Mouse (Mus musculus): ENCODE results near the gene Pde4a. TPM values are rescaled to one million over a fixed set of nuclear protein-coding genes. Genes with fewer than 3 reads are reported as not detected.

Pde4a gene
- total RNA-seq, 2 experiments from 2014 or later = 74.0 to 85.1 TPM

DNA sequence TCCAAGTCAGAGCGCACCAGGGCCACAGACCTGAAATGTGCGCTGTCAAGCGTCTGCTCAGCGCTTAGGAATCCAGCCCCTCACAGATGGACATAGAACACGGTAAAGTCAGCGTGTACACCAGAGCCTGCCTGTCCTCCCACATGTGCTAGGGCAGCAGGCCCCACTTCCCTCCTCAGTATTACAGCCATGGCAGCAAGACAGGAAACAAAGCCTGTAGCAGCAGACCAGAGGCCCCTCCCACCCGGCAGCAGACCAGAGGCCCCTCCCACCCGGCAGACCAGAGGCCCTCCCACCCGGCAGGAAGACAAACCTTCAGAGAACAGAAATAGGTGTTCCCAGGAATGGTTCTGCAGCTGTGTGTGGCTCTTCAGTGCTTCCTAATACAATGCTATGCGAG, 18.8 kb upstream of the Pde4a start:
- DNase-seq (ENCODE audit: extremely low spot score in 1 of 2, low spot score in 1 of 2) = no peak

GRCm38 (mm10) chr9:21148427-21148826, 17.1 kb upstream of the Pde4a start:
- no peak for DNase-seq (ENCODE audit: extremely low spot score in 1 of 2, low spot score in 1 of 2)

DNA sequence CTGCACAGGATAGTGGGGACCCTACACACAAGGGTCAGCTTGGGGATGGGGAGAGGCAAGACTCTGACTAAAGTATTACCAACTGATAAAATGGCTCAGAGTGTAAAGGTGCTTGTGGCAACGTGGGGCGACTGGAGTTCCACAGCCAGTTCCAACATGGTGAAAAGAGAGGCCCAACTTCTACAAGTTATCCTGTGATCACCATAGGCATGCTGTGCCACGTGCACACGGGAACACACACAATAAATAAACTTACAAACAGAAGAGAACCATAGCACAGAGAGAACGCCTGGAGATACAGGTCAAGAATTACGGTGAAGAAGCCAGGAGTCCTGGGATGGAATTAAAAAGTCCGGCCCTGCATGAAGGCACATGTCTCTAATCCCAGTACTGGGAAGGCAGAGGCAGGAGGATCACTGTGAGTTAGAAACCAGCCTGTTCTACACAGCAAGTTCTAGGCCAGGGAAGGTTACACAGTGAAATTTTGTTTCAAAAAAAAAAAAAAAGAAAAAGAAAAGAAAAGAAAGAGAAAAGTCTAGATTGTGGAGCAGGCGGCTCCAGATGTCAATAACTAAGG, 16.3 kb upstream of the Pde4a start:
- DNase-seq (ENCODE audit: extremely low spot score in 1 of 2, low spot score in 1 of 2) = no peak

DNA sequence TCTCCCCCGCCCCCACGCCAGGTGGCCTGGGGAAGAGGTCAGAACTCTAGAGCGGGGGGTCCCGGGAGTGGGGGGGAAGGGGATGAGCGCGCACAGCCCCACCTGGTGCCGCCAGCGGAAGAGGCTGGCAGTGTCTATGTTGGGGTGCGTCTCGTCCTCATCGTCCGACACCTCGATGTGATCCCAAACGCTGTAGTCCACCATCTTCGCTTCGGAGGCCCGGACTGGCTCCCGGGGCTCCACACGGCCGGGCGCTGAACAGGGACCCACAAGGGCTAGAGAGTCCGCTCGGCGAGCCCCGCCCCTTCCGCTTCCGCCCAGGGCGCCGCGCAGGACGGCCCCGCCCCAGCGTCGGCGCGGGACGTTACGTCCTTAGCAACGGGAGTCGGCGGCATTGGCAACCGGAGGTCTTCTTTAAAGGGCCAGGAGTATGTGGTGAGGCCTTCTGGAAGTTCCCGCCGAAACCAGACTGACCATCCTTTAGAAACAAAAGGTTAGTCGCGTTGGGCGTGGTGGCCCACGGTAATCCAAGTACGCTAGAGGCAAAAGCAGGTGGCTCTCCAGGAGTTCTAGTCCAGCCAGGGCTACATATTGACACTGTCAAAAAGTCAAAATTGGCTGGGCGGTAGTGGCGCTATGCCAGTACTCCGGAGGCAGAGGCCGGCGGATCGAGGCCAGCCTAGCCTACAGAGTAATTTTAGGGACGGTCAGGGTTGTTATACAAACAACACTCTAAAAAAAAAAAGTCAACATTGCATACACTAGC, 15.7 kb upstream of the Pde4a start, which contains the start of gene Cdc37:
Cdc37 (minus strand) TSS at position 329 of the 766 bp plus-strand sequence.
- DNase-seq (ENCODE audit: extremely low spot score in 1 of 2, low spot score in 1 of 2) = peak; percentile 79 to 85

DNA sequence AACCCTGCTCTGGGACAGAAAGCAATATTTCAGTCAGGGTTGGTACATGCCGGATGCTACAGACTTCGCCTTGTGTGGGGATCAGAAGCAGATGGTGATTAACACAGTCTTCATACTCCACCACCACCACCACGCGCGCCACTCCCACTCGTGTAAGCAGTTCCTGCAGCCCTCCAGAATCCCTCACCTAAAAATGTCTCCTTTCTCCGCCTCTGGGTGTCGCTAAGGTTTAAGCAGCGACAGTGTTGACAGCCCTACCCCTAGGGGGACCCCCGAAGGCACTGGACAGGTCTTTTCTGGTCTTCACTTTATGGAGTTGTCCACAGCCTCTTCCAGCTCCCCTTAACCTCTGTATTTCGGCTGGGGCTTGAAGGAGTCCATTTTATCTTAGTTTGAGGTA, 12.8 kb upstream of the Pde4a start:
- DNase-seq (ENCODE audit: extremely low spot score in 1 of 2, low spot score in 1 of 2) = peak; percentile 44 to 62

GRCm38 (mm10) chr9:21153331-21153730, 12.2 kb upstream of the Pde4a start:
- no peak for DNase-seq (ENCODE audit: extremely low spot score in 1 of 2, low spot score in 1 of 2)

GRCm38 (mm10) chr9:21153833-21154232, 11.7 kb upstream of the Pde4a start:
- DNase-seq (ENCODE audit: extremely low spot score in 1 of 2, low spot score in 1 of 2) = no peak

GRCm38 (mm10) chr9:21154787-21155186, 10.7 kb upstream of the Pde4a start:
- no peak for DNase-seq (ENCODE audit: extremely low spot score in 1 of 2, low spot score in 1 of 2)

DNA sequence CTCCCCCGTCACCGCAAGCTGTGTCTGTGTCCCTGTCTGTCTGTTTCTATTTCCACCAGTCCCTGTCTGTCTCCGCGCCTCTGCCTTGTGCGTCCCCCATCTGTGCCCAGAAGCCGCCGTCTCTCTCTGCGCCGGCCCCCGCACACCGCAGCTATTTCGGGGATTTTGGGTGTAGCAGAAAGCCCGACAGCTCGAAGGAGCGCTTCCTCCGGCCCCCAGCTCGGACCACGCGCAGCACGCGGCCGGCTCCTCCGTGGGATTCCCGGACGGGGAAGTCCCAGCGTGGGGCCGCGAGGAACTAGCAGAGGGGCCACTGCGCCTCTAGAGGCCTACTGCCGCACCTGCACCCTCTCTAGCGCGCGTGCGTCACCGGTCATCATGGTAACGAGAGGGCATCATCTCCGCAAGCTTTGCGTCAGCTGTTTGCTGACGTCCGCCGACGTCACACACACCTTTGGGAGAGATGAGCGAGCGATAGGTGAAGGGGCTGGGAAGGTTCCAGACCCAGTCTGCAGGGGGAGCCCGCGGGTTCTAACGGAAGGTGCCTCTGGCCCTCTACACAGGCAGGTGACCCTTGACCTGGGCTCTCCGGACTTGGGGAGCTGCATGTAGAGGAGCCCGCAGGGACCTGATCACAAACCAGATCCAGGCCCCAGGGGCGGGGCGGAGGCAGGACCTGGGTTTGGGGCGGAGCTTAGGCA, 4.2 kb upstream of the Pde4a start:
- peak; percentile 91 to 95 for DNase-seq (ENCODE audit: extremely low spot score in 1 of 2, low spot score in 1 of 2)

- DNase-seq (ENCODE audit: extremely low spot score in 1 of 2, low spot score in 1 of 2) = no peak
These were observed 2.1 kb upstream of the Pde4a start for GRCm38 (mm10) chr9:21163086-21164050.

DNA sequence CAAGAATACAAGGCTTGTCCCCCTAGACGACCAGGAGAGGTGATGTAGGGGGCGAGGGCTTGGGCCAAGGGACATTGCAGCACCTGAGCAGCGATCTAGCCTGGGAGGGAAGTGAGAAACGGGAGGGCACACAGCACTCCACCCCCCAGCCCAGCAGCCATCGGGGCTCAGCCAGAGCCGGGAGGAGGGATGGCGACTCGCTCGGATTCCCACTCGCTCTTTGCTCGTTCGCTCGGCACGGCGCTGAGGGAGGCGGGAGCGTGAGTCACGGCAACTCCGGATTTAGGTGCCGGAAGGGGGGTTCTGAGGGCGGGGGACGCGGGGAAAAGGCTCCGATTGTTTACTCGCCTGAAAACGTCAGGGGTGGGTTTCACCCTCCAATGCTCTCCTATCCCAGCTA, 1.4 kb upstream of the Pde4a start:
- peak; percentile 36 to 37 for DNase-seq (ENCODE audit: extremely low spot score in 1 of 2, low spot score in 1 of 2)

- peak; percentile 69 to 72 for DNase-seq (ENCODE audit: extremely low spot score in 1 of 2, low spot score in 1 of 2)
These were observed 488 bp downstream of the Pde4a start for GRCm38 (mm10) chr9:21165952-21166451.

GRCm38 (mm10) chr9:21166516-21166915, 1.0 kb downstream of the Pde4a start:
- no peak for DNase-seq (ENCODE audit: extremely low spot score in 1 of 2, low spot score in 1 of 2)

GRCm38 (mm10) chr9:21167140-21168097, 1.9 kb downstream of the Pde4a start:
- DNase-seq (ENCODE audit: extremely low spot score in 1 of 2, low spot score in 1 of 2) = no peak

GRCm38 (mm10) chr9:21168161-21169123, 2.9 kb downstream of the Pde4a start:
- peak; percentile 60 to 83 for DNase-seq (ENCODE audit: extremely low spot score in 1 of 2, low spot score in 1 of 2)

DNA sequence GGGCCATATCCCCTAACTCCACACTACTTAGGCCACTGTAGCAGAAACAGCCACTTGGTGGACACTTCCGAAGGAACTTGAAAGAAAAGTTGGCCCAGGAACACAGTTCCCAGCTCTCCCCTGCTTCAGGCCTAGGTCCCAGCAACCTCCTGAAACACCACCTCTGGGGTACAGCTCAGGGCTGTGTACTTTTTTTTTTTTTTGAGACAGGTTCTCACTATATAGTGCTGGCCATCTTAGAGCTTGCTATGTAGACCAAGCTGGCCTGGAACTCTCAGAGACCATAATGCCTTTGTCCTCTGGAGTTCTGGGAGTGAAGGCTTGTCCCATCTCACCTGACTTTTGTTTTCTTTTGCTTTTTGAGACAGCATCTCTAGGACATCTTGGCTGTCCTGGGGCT, 3.6 kb downstream of the Pde4a start:
- no peak for DNase-seq (ENCODE audit: extremely low spot score in 1 of 2, low spot score in 1 of 2)

DNA sequence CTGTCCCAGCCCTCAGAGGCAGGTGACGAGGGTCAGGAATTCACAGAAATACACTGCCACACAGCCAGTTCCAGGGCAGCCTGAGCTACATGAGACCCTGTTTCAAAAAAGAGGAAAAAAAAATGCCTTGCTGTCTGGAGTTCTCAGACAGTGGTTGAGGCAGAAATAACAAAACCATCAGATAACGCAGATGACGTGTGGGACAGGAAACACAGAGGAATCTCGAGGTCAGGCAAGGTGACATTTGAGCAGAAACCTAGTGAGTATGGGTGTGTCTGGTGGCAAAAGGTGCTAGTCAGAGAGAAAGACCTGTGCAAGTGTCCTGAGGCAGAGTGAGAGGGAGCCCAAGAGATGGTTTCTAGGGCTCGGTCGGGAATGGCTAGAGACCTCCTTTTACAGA, 6.8 kb downstream of the Pde4a start:
- DNase-seq (ENCODE audit: extremely low spot score in 1 of 2, low spot score in 1 of 2) = no peak

DNA sequence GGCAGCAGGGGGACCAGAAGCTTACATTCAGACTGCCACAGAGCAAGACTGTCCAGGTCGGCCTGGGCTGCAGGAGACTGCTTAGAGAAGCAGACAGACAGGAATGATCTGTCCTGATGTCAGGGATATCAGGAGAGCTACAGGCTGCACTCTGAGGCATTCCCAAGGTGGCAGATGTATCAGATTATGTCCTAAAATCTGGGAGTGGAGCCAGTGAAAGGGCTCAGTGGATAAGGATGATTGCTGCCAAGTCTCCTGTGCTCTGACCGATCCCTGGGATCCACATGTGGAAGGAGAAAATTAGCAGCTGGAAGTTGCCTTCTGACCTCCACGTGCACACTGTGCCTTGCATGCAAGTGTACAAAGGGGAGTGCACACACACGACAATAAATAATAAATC, 14.9 kb downstream of the Pde4a start:
- DNase-seq (ENCODE audit: extremely low spot score in 1 of 2, low spot score in 1 of 2) = no peak
